Mouse (Mus musculus) CH12F3 (cell line): ENCODE data around the gene Nog.

Experiments used
- in situ Hi-C: fragments of 300-500 bp; cut with MboI; formaldehyde crosslinking; loops from 2 replicates; pipeline ENCODE4 v1.14.3; 2020; ENCODE audit warnings: low sequenced_read_pairs

Nog gene

DNA sequence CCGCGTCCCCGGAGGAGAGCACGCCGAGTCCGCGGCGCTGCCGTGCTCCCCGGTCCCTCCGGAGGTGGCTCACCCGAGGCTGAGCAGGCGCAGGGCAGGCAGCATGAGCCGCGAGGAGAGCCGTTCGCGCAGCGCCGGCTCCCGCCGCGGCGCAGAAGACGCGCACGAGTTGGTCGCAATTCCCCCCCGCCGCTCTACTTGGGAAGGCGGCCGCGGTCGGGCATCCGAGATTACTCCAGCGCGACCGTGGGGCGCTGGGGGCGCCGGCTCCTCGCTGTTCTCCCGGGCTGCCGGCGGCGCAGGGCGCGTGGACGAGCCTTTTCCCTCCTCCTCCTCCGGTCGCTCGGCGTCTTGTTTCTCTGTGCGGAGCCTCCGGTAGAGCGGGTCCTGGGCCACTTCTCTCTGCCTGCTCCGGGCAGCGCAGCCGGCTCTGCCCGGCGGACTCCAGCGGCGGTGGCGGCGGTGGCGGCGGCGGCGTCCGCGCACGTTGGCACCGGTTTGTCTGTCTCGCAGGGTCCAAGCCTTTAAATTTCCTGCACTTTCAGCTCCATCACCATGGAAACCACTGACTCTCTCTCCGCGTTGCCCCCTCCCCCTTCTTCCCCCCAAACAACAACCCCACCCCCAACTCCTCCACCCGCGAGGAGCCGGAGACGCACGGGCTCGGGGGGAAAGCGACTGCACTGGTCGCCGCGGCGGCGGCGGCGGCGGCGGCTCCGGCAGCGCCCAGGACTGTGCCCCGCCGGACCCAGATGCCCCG, at the start of gene Nog:
Gene Nog, minus strand, starts transcription at position 277 of the 760 bp plus-strand sequence.
- in situ Hi-C loops: loop anchor here (10.0 kb wide), 1 partner anchor 137 kb away; no protein-coding TSS in a partner anchor

DNA sequence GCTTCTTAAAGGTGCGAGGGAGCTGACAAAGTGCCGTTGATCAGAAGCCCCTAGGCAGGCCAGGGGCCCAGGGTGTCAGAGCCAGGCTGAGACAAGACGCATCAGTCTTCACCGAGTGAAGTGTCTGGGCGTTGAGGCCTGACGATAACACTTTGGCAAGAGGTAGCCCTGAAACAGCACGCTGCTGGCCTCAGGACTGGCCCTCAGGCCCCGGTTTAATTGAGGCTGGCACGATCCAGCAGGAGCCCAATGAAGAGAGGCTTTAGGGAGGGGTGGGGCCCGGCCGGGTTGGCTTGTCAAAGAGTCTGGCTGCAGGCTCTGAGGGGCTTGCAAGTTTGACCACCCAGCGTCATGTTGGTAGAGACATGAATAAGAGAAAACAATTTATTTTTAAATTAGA, 38.1 kb upstream of the Nog start:
- in situ Hi-C loops: no loop called here

DNA sequence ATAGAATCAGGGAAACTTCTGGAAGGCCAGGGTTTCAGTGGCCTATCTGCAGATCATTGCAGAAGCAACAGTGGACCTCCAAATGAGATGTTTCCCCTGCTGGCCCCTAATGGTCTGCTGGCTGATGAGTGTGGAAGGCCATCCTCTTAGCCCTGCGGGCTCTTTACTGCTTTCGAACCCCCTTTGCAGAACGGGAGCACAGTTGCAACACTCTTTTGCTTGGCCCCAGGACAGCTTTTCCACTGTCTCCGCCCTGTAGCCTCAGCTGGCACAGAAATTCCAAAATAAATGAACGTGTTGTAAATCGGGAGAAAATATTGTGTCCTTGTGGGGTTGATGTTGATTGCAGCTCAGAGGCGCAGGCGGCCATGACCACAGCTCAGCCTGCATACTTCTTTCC, 37.7 kb upstream of the Nog start:
- in situ Hi-C loops: no loop called here

DNA sequence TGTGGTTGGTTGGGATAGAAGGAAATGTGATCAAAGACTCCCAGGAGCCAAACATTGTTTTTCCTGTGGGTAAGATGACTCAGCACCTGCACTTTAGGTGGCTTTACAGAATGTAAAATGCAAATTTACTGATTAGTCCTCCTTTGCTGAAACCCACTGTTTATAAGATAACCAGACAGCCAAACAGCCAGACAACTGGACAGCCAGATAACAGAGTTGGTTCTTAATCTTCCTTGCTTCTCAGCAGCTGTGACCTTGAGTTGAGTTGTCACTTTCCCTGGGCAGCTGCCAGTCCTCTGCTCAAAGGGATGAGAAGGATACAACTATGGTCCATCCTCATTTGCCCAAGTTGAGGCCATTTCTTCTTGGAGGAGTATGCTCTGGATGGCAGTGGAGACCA, 35.8 kb upstream of the Nog start:
- in situ Hi-C loops: no loop called here

DNA sequence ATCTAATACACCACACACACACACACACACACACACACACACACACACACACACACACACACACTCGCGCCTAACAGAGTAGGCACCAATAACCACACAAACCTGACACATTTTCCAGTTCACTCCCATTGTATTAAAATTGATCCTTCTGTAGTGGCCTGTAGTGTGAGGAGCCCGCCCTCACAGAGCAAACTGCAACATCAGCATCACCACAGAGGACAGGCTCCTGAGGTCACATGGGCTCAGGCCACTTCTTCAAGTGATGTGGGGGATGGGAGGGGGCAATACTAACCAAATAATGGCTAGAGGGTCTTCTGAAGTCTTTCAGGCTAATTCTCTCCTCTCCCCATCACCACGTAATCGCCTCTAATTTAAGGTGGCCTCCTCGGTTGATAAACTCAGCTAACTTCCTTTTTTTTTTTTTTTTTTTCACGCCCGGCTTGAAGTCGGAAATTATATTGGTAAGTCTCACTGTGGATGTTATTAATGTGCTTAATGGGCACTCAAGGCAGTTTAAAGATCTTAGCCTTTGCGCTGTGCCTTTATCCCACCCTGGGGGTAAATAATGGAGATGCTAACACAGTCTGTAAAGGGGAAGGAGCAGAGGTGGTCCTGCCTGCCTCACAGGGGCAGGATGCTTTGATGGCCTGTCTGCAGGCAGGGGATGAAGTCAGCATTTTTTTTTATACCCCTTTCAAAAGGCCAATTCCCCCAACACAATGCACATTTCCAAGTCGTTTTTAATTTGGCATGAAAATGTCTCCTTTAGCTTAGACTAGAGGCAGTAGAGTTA, 25.2 kb upstream of the Nog start:
- in situ Hi-C loops: no loop called here

DNA sequence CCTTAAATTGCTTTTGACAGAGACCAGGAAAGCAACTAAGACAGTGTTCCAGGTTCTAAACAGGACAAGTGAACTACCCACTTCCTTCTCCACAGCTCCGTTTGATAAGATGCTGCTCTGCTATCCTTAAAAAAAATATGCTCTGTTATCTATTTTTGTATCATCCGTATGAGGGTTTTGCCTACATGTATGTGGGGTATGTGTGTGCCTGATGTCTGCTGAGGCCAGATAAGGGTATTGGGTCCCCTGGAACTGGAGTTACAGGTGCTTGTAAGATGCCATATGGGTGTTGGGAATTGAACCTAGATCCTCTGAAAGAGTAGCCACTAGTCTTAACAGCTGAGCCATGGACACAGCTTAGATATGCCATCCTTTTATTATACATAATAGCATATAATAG, 19.6 kb upstream of the Nog start:
- in situ Hi-C loops: no loop called here

DNA sequence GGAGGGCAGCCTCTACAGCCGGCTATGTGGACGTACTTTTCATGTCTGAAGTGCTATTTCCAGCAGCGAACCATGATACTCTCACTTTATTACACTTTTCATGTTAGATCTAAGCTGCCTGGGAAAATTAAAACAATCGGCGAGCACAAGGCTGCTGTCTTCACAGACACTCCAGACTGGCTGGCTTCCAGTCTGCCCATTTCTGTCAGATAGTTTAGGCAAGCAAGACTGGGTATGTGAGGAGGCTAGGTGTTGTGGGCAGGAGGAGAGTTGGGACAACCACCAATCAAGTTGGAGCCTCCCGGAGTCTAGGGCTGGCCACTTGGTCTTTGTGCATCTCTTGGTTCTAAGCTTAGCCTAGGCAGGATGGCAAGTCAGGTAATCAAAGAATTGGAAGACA, 17.5 kb upstream of the Nog start:
- in situ Hi-C loops: no loop called here

DNA sequence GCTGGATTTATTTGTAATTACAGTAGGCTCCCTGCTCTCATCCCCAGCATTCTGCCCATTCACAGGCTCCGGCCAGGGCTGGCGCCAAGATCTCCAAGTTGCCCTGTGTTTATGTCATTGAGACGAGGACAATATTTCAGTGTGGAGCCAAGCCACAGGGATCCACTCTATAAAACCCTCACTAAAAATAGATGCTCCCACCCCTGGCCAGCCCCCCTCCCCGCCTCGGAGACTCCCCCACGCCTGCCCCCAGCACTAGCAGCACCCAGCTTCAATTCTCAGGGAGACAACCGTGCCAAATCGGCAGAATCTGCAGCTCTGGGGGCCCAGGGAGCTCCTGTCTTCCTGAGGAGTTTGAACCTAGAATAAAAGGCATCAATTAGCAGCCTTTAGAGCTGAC, 16.2 kb upstream of the Nog start:
- in situ Hi-C loops: no loop called here

DNA sequence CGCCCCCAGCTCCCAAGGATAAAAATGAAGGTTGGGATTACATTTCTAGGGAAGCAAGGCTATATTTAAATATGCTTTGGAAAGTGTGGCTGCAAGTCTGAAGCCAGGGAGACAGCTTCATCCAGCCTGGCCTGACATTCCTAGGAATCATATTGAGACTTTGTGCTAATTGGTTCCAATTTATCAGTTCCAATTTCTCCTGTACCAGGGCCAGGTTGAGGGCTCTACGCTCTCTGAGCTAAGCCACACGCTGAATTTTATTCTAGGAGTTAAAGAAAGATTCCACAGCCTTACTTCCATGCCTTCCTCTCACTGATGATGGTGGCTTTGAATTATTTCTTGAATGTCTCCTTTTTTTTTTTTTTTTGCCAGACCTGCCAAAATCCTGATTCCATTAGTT, 15.6 kb upstream of the Nog start:
- in situ Hi-C loops: no loop called here

DNA sequence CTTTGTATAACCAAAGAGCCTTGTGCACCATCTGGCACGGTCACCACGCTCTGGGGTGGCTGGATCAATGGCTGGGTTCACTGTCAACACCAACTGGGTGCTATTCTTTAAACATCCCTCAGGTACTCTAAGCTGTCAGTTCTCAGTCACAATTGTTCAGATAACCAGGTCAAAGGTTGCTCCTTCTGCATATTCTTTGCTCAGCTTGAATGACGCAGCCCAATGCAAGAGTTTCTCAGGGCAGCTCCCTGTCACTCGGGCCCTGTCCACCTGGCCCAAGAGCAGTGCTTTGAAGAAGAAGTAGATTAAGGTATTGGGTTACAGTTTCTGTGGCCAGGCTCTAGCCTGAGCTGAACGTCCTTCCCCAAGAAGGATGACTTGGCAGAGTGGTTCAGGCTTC, 12.2 kb upstream of the Nog start:
- in situ Hi-C loops: no loop called here

DNA sequence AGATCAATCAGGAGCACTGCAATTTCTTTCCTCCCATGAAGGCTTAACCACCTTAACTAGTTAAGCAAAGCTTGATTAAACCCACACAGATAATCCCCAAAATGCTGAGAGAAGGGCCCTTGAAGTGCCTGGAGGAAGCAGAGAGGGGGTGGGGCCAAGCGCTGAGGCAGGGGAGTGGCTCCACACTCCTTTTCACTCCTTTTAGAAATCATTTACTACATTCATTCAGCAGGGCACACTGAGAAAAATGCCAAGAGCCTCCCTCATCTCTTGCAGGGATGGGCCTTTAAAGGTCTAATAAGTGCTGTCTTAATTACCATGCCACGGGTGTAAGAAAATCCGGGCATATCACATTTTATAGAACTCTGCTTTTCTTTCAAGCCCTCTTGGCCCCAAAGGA, 10.2 kb upstream of the Nog start:
- in situ Hi-C loops: no loop called here

DNA sequence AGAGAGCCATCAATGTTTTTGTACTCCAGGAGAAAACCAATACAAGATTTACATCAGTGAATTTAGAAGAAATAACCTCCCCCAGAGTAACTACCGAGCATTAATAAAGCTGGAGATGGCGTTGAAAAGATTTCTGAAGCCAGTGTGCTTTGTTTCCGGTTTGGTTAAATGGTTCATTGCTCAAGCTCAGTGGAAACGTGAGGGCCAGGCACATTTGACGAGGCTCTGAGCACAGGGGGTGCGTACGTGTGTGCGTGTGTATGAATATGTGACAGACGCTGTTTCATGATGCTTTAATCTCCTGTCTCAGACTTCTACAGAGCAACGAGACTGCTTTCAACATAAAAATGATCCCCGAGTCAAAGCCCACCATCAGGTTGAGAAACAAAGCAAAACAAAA, 8.1 kb upstream of the Nog start:
- in situ Hi-C loops: no loop called here

GRCm38 (mm10) chr11:89303421-89303820, 1.3 kb upstream of the Nog start:
- in situ Hi-C loops: loop anchor here (10.0 kb wide), 1 partner anchor 139 kb away; no protein-coding TSS in a partner anchor

DNA sequence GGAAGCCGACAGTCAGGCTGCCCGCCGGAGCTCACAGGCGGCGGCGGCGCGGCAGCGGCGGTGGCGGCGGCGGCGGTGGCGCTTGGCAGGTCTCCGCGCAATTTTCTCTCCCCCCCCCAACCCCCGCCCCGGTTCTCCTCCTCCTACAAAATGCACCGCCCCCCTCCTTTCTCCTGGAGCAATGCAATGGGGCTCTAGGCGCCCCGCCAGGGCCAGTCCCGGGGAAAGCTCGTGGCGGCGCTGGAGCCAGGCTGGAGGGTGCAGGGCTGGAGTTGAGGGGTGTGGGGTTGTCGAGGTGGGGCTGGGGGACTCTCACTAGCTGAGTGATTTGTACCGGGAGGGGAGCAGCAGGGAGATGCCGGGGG, 666 bp upstream of the Nog start:
- in situ Hi-C loops: loop anchor here (10.0 kb wide), 1 partner anchor 138 kb away; no protein-coding TSS in a partner anchor

DNA sequence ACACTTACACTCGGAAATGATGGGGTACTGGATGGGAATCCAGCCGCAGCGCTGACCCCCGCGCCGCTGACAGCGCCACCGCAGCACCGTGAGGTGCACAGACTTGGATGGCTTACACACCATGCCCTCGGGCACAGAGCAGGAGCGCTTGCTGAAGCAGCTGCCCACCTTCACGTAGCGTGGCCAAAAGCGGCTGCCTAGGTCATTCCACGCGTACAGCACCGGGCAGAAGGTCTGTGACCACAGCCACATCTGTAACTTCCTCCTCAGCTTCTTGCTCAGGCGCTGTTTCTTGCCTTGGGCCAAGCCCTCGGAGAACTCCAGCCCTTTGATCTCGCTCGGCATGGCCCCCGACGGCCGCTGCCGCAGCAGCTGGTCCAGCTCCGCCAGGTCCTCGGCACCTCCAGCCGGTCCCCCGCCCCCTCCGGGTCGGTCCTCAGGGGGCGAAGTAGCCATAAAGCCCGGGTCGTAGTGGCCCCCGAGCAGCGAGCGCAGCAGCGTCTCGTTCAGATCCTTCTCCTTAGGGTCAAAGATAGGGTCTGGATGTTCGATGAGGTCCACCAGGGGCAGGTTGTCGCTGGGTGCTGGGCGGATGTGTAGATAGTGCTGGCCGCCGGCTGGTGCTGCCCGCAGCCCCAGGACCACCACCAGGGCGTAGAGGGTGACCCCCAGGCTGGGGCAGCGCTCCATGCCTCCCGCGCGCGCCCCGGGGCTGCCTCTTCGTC, 639 bp downstream of the Nog start:
- in situ Hi-C loops: loop anchor here (10.0 kb wide), 1 partner anchor 137 kb away; no protein-coding TSS in a partner anchor

DNA sequence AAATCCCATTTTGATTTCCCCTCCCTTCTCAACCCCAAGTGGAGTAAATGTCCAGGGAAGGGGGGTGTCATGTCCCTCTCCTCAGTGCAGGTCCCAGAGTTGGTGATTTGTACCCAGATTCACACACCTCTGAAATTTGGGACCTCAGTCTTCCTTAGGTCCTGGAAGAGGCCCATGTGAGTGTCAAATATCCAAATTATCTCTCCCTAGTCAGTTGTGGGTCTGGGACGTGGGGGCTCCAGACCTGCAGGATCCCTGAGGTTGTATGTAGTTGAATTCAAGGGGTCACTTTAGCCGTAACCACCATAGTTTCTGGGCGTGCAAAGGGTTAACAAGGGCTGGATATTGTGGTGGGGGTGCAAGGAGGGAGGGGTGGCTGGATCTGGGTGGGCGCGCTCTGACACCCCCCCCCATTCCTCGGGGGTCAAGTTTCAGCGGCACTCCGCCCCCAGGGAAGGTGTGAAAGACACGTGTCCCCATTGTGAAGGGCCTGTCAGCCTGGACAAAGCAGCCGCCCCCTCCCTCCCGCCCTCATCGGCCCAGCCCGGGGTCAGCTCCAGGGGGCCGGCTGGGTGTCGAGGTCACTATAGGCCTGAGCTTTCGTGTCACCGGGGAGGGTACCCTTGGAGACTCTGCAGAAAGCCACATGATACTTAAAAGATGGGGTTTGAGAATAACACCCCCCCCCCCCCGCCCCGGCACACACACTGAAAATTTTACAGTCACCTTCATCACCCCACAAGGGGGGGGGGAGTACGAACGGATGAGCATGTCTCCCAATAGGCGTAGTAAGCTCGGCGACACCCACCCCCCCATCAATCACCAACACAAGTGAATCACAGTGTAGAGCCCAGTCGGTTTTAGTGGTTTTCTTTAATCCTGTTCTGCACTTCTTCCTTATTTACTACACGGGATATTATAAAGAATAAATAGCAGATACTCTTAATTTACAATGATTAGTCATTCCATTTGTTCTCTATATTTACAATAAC, 2.1 kb downstream of the Nog start:
- in situ Hi-C loops: loop anchor here (10.0 kb wide), 1 partner anchor 135 kb away; no protein-coding TSS in a partner anchor

DNA sequence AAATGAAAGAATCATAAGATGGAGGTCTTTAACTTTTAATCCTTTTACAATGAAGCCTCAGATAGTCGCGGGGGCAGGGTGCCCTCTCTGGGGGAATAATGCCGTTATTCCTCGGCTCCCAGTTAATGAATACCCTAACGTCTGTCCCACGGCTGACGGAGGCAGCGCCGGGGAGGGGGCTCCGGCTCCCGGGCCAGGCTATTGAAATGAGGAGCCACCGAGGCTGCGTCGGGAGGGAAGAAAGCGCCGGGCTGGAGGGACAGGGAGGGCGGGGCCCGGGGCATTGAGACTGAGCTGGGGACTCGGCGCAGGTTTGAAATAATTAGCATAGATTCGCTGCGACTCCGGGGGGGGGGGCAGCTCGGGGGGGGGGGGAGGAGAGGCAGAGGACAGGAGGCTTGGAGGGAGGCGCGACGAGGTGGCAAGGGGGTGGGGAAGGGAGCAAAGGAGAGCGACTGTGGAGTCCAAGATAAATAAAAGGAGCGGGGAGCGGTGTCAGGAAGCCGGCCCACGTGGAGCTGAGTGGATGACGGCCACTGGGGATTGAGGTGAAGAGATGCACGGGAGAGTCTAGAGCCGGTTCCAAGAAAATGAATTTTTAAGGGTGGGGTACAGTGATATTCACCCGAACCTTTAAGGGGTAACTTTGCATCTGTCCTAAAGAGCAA, 2.9 kb downstream of the Nog start:
- in situ Hi-C loops: no loop called here

GRCm38 (mm10) chr11:89298285-89299010, 3.7 kb downstream of the Nog start:
- in situ Hi-C loops: no loop called here

- in situ Hi-C loops: no loop called here
These were observed 4.6 kb downstream of the Nog start for GRCm38 (mm10) chr11:89297521-89297920.
